Mouse (Mus musculus) myocyte (in vitro differentiated cells): Measurements from ENCODE around the gene Snx5. TPM values are rescaled to one million over a fixed set of nuclear protein-coding genes. Genes with fewer than 3 reads are reported as not detected.

Experiments
- H3K27me3 ChIP-seq: one replicate; pipeline ENCODE4 v1.6.1; 2011; ENCODE audit not compliant: control insufficient read depth, insufficient read depth, insufficient read length
- H3K36me3 ChIP-seq: one replicate; pipeline ENCODE4 v1.6.1; 2011; ENCODE audit not compliant: control insufficient read depth, insufficient read depth
- H3K4me2 ChIP-seq: one replicate; pipeline ENCODE4 v1.6.1; 2011; ENCODE audit warnings: low read depth, control low read depth
- H3K4me3 ChIP-seq: one replicate; pipeline ENCODE4 v1.5.1; 2011; ENCODE audit warnings: mild to moderate bottlenecking, control low read depth, moderate library complexity
- H3K79me2 ChIP-seq: one replicate; pipeline ENCODE4 v1.6.1; 2011; ENCODE audit not compliant: control insufficient read depth, insufficient read depth
- H3ac ChIP-seq: one replicate; pipeline ENCODE4 v1.6.1; 2011; ENCODE audit not compliant: control insufficient read depth, insufficient read length
- CEBPB ChIP-seq: IDR thresholded peaks from 2 replicates; pipeline ENCODE4 v1.6.1; 2011; ENCODE audit warnings: mild to moderate bottlenecking, moderate library complexity; ENCODE audit not compliant: poor library complexity, insufficient read depth, severe bottlenecking
- E2F4 ChIP-seq: IDR thresholded peaks from one replicate; pipeline ENCODE4 v1.6.1; 2011; ENCODE audit warnings: mild to moderate bottlenecking, control low read depth, moderate library complexity; ENCODE audit not compliant: insufficient read depth
- MAX ChIP-seq: IDR thresholded peaks from one replicate; pipeline ENCODE4 v1.6.1; 2011; ENCODE audit warnings: low read depth, mild to moderate bottlenecking, control low read depth
- MYOD1 ChIP-seq, 3 experiments: IDR thresholded peaks; one replicate each; pipeline ENCODE4 v1.6.1; 2011; ENCODE audit warnings: control low read depth in 2 of 3, low read depth in 2 of 3, mild to moderate bottlenecking in 2 of 3, moderate library complexity in 1 of 3; ENCODE audit not compliant: insufficient read length in 2 of 3, control insufficient read depth in 1 of 3
- MYOG ChIP-seq, 3 experiments: IDR thresholded peaks; one replicate each; pipeline ENCODE4 v1.6.1; 2011; ENCODE audit warnings: control low read depth in 2 of 3, low read depth in 2 of 3, mild to moderate bottlenecking in 2 of 3; ENCODE audit not compliant: insufficient read length in 2 of 3, control insufficient read depth in 1 of 3, insufficient read depth in 1 of 3
- POLR2A ChIP-seq: IDR thresholded peaks from one replicate; pipeline ENCODE4 v1.6.1; 2011; ENCODE audit warnings: low read depth, mild to moderate bottlenecking, control low read depth, moderate library complexity; ENCODE audit not compliant: insufficient read length
- POLR2AphosphoS2 ChIP-seq: IDR thresholded peaks from one replicate; pipeline ENCODE4 v1.6.1; 2011; ENCODE audit warnings: low read depth, control low read depth; ENCODE audit not compliant: insufficient read length
- REST ChIP-seq: IDR thresholded peaks from one replicate; pipeline ENCODE4 v1.6.1; 2011; ENCODE audit warnings: mild to moderate bottlenecking, control low read depth, moderate library complexity; ENCODE audit not compliant: insufficient read depth, insufficient read length
- SRF ChIP-seq: IDR thresholded peaks from one replicate; pipeline ENCODE4 v1.6.1; 2011; ENCODE audit warnings: low read depth; ENCODE audit not compliant: control insufficient read depth, insufficient read length
- TCF12 ChIP-seq: IDR thresholded peaks from one replicate; pipeline ENCODE4 v1.6.1; 2011; ENCODE audit warnings: mild to moderate bottlenecking, control low read depth; ENCODE audit not compliant: poor library complexity, insufficient read depth, severe bottlenecking
- TCF3 ChIP-seq: IDR thresholded peaks from one replicate; pipeline ENCODE4 v1.6.1; 2011; ENCODE audit warnings: low read depth, control low read depth; ENCODE audit not compliant: insufficient read length
- USF1 ChIP-seq: IDR thresholded peaks from one replicate; pipeline ENCODE4 v1.6.1; 2011; ENCODE audit warnings: low read depth, mild to moderate bottlenecking, control low read depth, moderate library complexity
- polyA plus RNA-seq: library from polyadenylated mRNA; unstranded; fragments of >200 nt; fragmentation: generic; extraction: Trizol; gene quantifications from one replicate; pipeline ENCODE4 v1.2.1, GENCODE M21; 2012; ENCODE audit warnings: missing spikeins

Gene Snx5
- polyA plus RNA-seq, 1 experiment = 65.2 TPM

- no peaks in the 10 kb centered on the region for H3K27me3 ChIP-seq
- no peaks in the 10 kb centered on the region for H3K36me3 ChIP-seq
- no peaks in the 10 kb centered on the region for H3K79me2 ChIP-seq
- TF ChIP-seq CEBPB (no peak), POLR2A (no peak), MYOD1 (IDR thresholded peaks at IDR 0.05; ENCODE audit: control insufficient read depth in 1 of 3, insufficient read length in 2 of 3, low read depth in 2 of 3) (no peak), TCF3 (no peak), MYOG (IDR thresholded peaks at IDR 0.05; ENCODE audit: control insufficient read depth in 1 of 3, insufficient read depth in 1 of 3, insufficient read length in 2 of 3, low read depth in 2 of 3) (no peak), MAX (no peak), USF1 (no peak), TCF12 (no peak), SRF (no peak), E2F4 (no peak), REST (no peak), POLR2AphosphoS2 (no peak)
- H3ac ChIP-seq = no peak overlapping the region
- no peak overlapping the region for H3K4me3 ChIP-seq
- no peak overlapping the region for H3K4me2 ChIP-seq
Observed at GRCm38 (mm10) chr2:144209425-144209824, 61.3 kb downstream of the Snx5 start.

- Histone ChIP-seq H3K4me2 (no peak overlapping the region), H3K36me3 (no peaks in the 10 kb centered on the region), H3K79me2 (no peaks in the 10 kb centered on the region), H3ac (no peak overlapping the region), H3K27me3 (no peaks in the 10 kb centered on the region), H3K4me3 (no peak overlapping the region)
- TF ChIP-seq TCF12 (no peak), MYOG (IDR thresholded peaks at IDR 0.05; ENCODE audit: control insufficient read depth in 1 of 3, insufficient read depth in 1 of 3, insufficient read length in 2 of 3, low read depth in 2 of 3) (no peak), POLR2AphosphoS2 (no peak), MAX (no peak), REST (no peak), USF1 (no peak), TCF3 (no peak), POLR2A (no peak), SRF (no peak), E2F4 (no peak), CEBPB (no peak), MYOD1 (IDR thresholded peaks at IDR 0.05; ENCODE audit: control insufficient read depth in 1 of 3, insufficient read length in 2 of 3, low read depth in 2 of 3) (no peak)
Observed at GRCm38 (mm10) chr2:144207365-144207764, 63.3 kb downstream of the Snx5 start.

GRCm38 (mm10) chr2:144203001-144203400, 67.7 kb downstream of the Snx5 start:
- Histone ChIP-seq H3K79me2 (no peaks in the 10 kb centered on the region), H3K4me2 (no peak overlapping the region), H3ac (no peak overlapping the region), H3K27me3 (no peaks in the 10 kb centered on the region), H3K4me3 (no peak overlapping the region), H3K36me3 (no peaks in the 10 kb centered on the region)
- no peak for TF ChIP-seq REST
- TF ChIP-seq POLR2AphosphoS2 = no peak
- no peak for TF ChIP-seq SRF

- H3K4me2 ChIP-seq = no peak overlapping the region
- H3K36me3 ChIP-seq = no peaks in the 10 kb centered on the region
- no peak overlapping the region for H3ac ChIP-seq
- TF ChIP-seq MYOG (IDR thresholded peaks at IDR 0.05; ENCODE audit: control insufficient read depth in 1 of 3, insufficient read depth in 1 of 3, insufficient read length in 2 of 3, low read depth in 2 of 3) (no peak), TCF3 (no peak), CEBPB (no peak), SRF (no peak), MAX (no peak), MYOD1 (IDR thresholded peaks at IDR 0.05; ENCODE audit: control insufficient read depth in 1 of 3, insufficient read length in 2 of 3, low read depth in 2 of 3) (no peak), POLR2AphosphoS2 (no peak), E2F4 (no peak), USF1 (no peak), REST (no peak), POLR2A (no peak), TCF12 (no peak)
- no peaks in the 10 kb centered on the region for H3K79me2 ChIP-seq
- no peak overlapping the region for H3K4me3 ChIP-seq
- H3K27me3 ChIP-seq = no peaks in the 10 kb centered on the region
Observed at GRCm38 (mm10) chr2:144202567-144202966, 68.1 kb downstream of the Snx5 start.

GRCm38 (mm10) chr2:144202151-144202550, 68.6 kb downstream of the Snx5 start:
- TF ChIP-seq CEBPB (no peak), MAX (no peak), E2F4 (no peak), POLR2AphosphoS2 (no peak), POLR2A (no peak), MYOG (IDR thresholded peaks at IDR 0.05; ENCODE audit: control insufficient read depth in 1 of 3, insufficient read depth in 1 of 3, insufficient read length in 2 of 3, low read depth in 2 of 3) (no peak), USF1 (no peak), REST (no peak), SRF (no peak), TCF3 (no peak), TCF12 (no peak), MYOD1 (IDR thresholded peaks at IDR 0.05; ENCODE audit: control insufficient read depth in 1 of 3, insufficient read length in 2 of 3, low read depth in 2 of 3) (no peak)
- Histone ChIP-seq H3K36me3 (no peaks in the 10 kb centered on the region), H3K79me2 (no peaks in the 10 kb centered on the region), H3K4me2 (no peak overlapping the region), H3ac (no peak overlapping the region), H3K4me3 (no peak overlapping the region), H3K27me3 (no peaks in the 10 kb centered on the region)
